Mouse (Mus musculus): Measurements from ENCODE around the gene Creb3l1.

DNA sequence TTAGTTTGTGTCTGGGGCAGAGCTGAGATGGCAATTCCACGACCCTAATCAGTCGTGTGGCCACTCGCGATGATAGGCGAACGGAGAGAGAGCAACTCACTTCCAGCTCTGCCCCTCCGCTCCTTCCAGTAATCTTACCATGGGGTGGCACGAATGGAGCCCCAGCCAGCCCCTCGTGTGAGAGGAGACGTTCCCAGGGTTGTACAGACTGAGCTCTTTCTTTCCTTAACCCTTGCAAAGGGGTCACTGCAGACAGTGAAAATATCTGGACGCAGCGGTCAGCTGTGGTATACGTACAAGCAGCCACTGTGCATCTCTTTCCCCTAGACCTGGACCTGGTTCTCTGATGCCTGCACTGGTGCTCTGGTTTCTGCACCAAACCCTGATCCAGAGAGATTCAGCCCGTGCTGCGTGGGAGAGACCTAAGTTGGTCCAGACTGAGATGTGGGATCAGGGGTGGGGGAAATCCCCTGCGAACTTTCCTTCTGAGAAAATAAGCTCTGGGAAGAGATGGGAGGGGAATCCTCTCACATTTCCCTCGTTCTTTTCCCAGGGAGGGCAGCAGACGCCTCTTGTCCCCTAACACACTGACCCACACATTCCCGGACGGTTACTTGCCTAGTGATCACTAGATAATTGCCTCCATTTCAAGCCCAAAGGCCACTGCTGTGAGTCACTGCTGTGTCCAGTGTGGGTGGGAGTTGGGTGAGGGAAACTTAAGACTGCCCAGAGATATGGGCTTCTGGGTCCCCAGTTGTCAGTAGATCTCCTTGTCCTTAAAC, 15.5 kb downstream of the Creb3l1 start:
- no peak for TF ChIP-seq CTCF (IDR thresholded peaks at IDR 0.05; ENCODE audit: low read depth, low read length)
- no peak for TF ChIP-seq POLR2A (IDR thresholded peaks at IDR 0.05; ENCODE audit: borderline replicate concordance, low read depth, low read length)

Measured in bone marrow macrophage, adult 2 months (primary cell).